Mouse (Mus musculus) kidney, embryonic 16.5 days (tissue): ENCODE data around the gene Mat2a. TPM values are rescaled to one million over a fixed set of nuclear protein-coding genes. Genes with fewer than 3 reads are reported as not detected.
"Not testable (repeated sequence)": the region's sequence is repeated elsewhere in the genome, so short reads cannot be mapped to it uniquely, and the experiment has no call there.

Experiments
- ATAC-seq: fragments of 200-750 bp; cut with Nextera tagmentation; 2 replicates; pipeline ENCODE4 v1.8.0; 2017; ENCODE audit warnings: moderate TSS enrichment; ENCODE audit not compliant: low FRiP score, low TSS enrichment
- H3K27ac ChIP-seq: fragments of 300-500 bp; sonication (generic); 2 replicates; pipeline ENCODE4 v1.5.1; 2014; ENCODE audit warnings: low read length
- H3K27me3 ChIP-seq: fragments of 300-500 bp; sonication (generic); 2 replicates; pipeline ENCODE4 v1.6.1; 2014; ENCODE audit warnings: low read length, control low read depth, mixed read lengths; ENCODE audit not compliant: insufficient read depth
- H3K36me3 ChIP-seq: fragments of 300-500 bp; sonication (generic); 2 replicates; pipeline ENCODE4 v1.6.1; 2014; ENCODE audit warnings: low read length, control low read depth, mixed read lengths; ENCODE audit not compliant: insufficient read depth
- H3K4me1 ChIP-seq: fragments of 300-500 bp; sonication (generic); 2 replicates; pipeline ENCODE4 v1.6.1; 2014; ENCODE audit warnings: low read length, control low read depth, mixed read lengths; ENCODE audit not compliant: insufficient read depth
- H3K4me2 ChIP-seq: fragments of 300-500 bp; sonication (generic); replicated peaks from 2 replicates; pipeline ENCODE4 v1.6.1; 2014; ENCODE audit warnings: low read depth, low read length
- H3K4me3 ChIP-seq: fragments of 300-500 bp; sonication (generic); 2 replicates; pipeline ENCODE4 v1.5.1; 2014; ENCODE audit warnings: mild to moderate bottlenecking, low read length
- H3K9ac ChIP-seq: fragments of 300-500 bp; sonication (generic); replicated peaks from 2 replicates; pipeline ENCODE4 v1.6.1; 2014; ENCODE audit warnings: low read length
- H3K9me3 ChIP-seq: fragments of 300-500 bp; sonication (generic); 2 replicates; pipeline ENCODE4 v1.6.1; 2016; ENCODE audit warnings: low read length, control low read depth
- WGBS: fragments of 180-500 bp; shearing (Covaris S2); extraction: QIAGEN DNeasy Blood & Tissue Kit; methylation state at CpG from one replicate; pipeline ENCODE4 v1.1.7; 2014; 5-methylcytosine and 5-hydroxymethylcytosine counted together
- polyA plus RNA-seq: library from polyadenylated mRNA; unstranded; fragments of >200 nt; fragmentation: Nextera tagmentation; extraction: Ambion mirVana; gene quantifications from 2 replicates; pipeline ENCODE4 v1.2.1, GENCODE M21; 2015

Gene Mat2a
- polyA plus RNA-seq, 1 experiment from 2014 or later: 456 TPM

- Histone ChIP-seq H3K36me3 (no peaks in the 10 kb centered on the region), H3K27ac (no peak overlapping the region), H3K4me3 (no peak overlapping the region), H3K9ac (no peak overlapping the region), H3K4me2 (no peak overlapping the region), H3K4me1 (peaks cover 10% of the 10 kb centered on the region; the same call in 1 of the 2 replicates), H3K9me3 (no peaks in the 10 kb centered on the region), H3K27me3 (no peaks in the 10 kb centered on the region)
- WGBS: 69% methylated on average over 7 of the region's 7 CpGs
- no peak for ATAC-seq
These were observed 19.1 kb upstream of the Mat2a start for GRCm38 (mm10) chr6:72458418-72458817.

GRCm38 (mm10) chr6:72456567-72456966 lies 17.2 kb upstream of the Mat2a start:
- Histone ChIP-seq H3K9ac (no peak overlapping the region), H3K4me1 (peaks cover 10% of the 10 kb centered on the region; the same call in 1 of the 2 replicates), H3K27ac (no peak overlapping the region), H3K36me3 (no peaks in the 10 kb centered on the region), H3K9me3 (no peaks in the 10 kb centered on the region), H3K4me2 (no peak overlapping the region), H3K4me3 (no peak overlapping the region), H3K27me3 (no peaks in the 10 kb centered on the region)
- 80% methylated on average over 4 of the region's 4 CpGs for WGBS
- no peak for ATAC-seq

- Histone ChIP-seq H3K9ac (no peak overlapping the region), H3K4me3 (no peak overlapping the region), H3K27ac (peak overlapping the region; percentile 40; the same call in 1 of the 2 replicates), H3K36me3 (no peaks in the 10 kb centered on the region), H3K9me3 (no peaks in the 10 kb centered on the region), H3K27me3 (no peaks in the 10 kb centered on the region), H3K4me1 (peaks cover 10% of the 10 kb centered on the region; the same call in 1 of the 2 replicates), H3K4me2 (no peak overlapping the region)
- 63% methylated on average over 7 of the region's 7 CpGs for WGBS
- 0 out of 2 replicates have a peak, but pooled peaks have one; percentile 39 for ATAC-seq
These were observed 15.5 kb upstream of the Mat2a start for GRCm38 (mm10) chr6:72454833-72455373.

- Histone ChIP-seq H3K36me3 (no peaks in the 10 kb centered on the region), H3K9me3 (no peaks in the 10 kb centered on the region), H3K9ac (0 out of 2 replicates have a peak overlapping the region, but pooled peaks have one; percentile 37), H3K27me3 (no peaks in the 10 kb centered on the region), H3K4me3 (no peak overlapping the region), H3K4me2 (no peak overlapping the region), H3K27ac (peak overlapping the region; percentile 40; the same call in 1 of the 2 replicates), H3K4me1 (peaks cover 10% of the 10 kb centered on the region; the same call in 1 of the 2 replicates)
- no peak; the same call in 1 of the 2 replicates for ATAC-seq
- 48% methylated on average over 7 of the region's 7 CpGs for WGBS
These were observed 14.9 kb upstream of the Mat2a start for GRCm38 (mm10) chr6:72454072-72454746.

GRCm38 (mm10) chr6:72453578-72453977 lies 14.2 kb upstream of the Mat2a start:
- no peaks in the 10 kb centered on the region for H3K27me3 ChIP-seq
- WGBS: 72% methylated on average over 3 of the region's 3 CpGs
- no peaks in the 10 kb centered on the region for H3K36me3 ChIP-seq
- H3K9ac ChIP-seq: no peak overlapping the region
- no peak overlapping the region for H3K4me2 ChIP-seq
- ATAC-seq: no peak
- H3K27ac ChIP-seq: no peak overlapping the region
- H3K4me3 ChIP-seq: no peak overlapping the region
- no peaks in the 10 kb centered on the region for H3K9me3 ChIP-seq
- peaks cover 10% of the 10 kb centered on the region; the same call in 1 of the 2 replicates for H3K4me1 ChIP-seq

- WGBS: 88% methylated on average over 2 of the region's 2 CpGs
- Histone ChIP-seq H3K4me2 (no peak overlapping the region), H3K36me3 (no peaks in the 10 kb centered on the region), H3K9ac (no peak overlapping the region), H3K9me3 (no peaks in the 10 kb centered on the region), H3K4me1 (peaks cover 10% of the 10 kb centered on the region; the same call in 1 of the 2 replicates), H3K4me3 (no peak overlapping the region), H3K27me3 (no peaks in the 10 kb centered on the region), H3K27ac (no peak overlapping the region)
- peak; percentile 42; the same call in 1 of the 2 replicates for ATAC-seq
These were observed 13.0 kb upstream of the Mat2a start for GRCm38 (mm10) chr6:72452329-72452728.

GRCm38 (mm10) chr6:72451778-72452177 lies 12.4 kb upstream of the Mat2a start:
- H3K27me3 ChIP-seq, H3K9me3 ChIP-seq, H3K4me2 ChIP-seq, H3K36me3 ChIP-seq, H3K4me3 ChIP-seq, H3K9ac ChIP-seq, ATAC-seq, H3K27ac ChIP-seq: not testable (repeated sequence)
- H3K4me1 ChIP-seq: peaks cover 10% of the 10 kb centered on the region; the same call in 1 of the 2 replicates
- 60% methylated on average over 2 of the region's 2 CpGs for WGBS

GRCm38 (mm10) chr6:72447487-72447886 lies 8.1 kb upstream of the Mat2a start:
- Histone ChIP-seq H3K9me3 (no peaks in the 10 kb centered on the region), H3K9ac (no peak overlapping the region), H3K4me1 (no peaks in the 10 kb centered on the region), H3K4me2 (no peak overlapping the region), H3K36me3 (no peaks in the 10 kb centered on the region), H3K4me3 (no peak overlapping the region), H3K27ac (no peak overlapping the region), H3K27me3 (no peaks in the 10 kb centered on the region)
- WGBS: 79% methylated on average over 2 of the region's 2 CpGs
- ATAC-seq: no peak

- Histone ChIP-seq H3K4me1 (peaks cover 10% of the 10 kb centered on the region), H3K4me2 (no peak overlapping the region), H3K27me3 (no peaks in the 10 kb centered on the region), H3K9ac (no peak overlapping the region), H3K9me3 (no peaks in the 10 kb centered on the region), H3K4me3 (no peak overlapping the region), H3K27ac (no peak overlapping the region), H3K36me3 (no peaks in the 10 kb centered on the region)
- no peak for ATAC-seq
These were observed 5.7 kb upstream of the Mat2a start for GRCm38 (mm10) chr6:72445011-72445410.
